Mouse (Mus musculus): Measurements from ENCODE around the gene Fam83f.
A peak's percentile ranks its signal among the peaks of the same experiment; 100 is the strongest.

The Fam83f gene

DNA sequence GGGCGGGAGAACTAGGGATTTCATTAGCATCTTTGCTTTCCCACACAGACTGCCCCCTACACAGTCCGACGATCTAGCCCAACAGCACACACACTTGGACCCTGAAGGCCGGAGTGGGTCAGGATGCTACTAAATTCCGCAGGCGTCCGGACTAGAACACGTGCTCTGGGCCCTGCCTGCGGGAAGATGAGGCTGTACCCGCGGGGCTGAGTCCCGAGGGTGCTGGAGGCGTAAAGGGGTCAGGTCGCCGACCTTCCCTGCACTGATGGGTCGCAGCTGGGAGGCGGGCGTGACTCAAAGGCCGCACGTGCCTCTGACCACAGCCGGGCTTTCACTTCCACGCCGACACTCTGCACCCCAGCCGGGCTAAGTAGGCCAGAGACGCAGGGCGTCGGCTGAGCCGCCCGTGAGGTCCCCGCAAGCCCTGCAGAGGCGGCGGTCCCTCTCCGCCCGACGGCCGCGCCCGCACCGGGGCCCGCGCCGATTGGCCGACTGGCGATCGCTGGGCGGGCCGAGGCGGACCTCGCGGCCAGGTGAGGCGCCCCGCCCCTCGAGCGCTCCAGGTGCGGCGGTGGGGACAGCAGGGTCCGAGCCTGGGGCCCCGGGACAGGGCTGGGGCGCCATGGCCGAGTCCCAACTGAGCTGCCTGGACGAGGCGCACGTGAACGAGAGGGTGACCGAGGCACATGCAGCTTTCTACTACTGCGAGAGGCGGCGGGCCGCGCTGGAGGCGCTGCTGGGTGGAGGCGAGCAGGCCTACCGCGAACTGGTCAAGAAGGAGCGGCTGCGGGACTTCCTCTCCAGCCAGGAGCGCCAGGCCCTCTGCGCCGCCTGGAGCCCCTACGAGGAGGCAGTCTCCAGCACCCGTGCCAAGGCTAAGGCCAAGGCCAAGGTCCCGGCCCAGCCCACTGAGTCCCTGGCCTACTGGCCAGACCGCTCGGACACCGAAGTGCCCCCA lies at the start of gene Fam83f:
TSS of gene Fam83f (plus strand) at position 553 of the 958 bp plus-strand sequence.
- no peak for DNase-seq (ENCODE audit: low spot score)

DNA sequence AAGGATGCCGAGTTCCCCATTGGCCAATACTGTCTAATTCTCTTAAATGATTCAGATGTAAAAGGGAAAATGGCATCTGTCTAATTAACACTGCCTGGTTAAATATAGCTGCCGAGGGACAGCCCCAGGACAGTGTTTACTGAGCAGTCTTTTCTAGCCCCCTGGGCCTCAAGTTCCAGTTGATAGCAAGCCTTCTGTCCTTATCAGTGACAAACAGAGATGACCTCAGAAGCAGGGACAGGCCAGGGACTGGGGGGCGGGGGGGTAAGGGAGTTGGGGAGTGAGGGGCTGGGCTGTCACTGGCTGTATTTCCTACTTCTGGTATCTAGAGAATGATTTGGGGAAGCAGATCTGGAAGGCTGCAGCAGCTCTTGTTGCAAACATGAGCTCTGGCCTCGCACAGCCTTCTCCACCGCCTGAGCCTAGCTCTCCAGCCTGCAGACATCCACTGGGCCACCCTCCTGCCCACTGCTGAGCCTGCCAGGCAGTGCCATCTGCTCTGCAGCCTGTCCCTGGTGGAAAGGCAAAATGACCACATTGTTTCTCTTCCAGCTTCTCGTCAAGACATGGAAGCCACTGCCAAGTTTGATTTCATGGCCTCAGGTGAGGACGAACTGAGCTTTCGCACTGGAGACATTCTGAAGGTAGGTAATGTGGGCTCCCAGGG lies 48.3 kb upstream of the Fam83f start:
- DNase-seq (ENCODE audit: low spot score): no peak

DNA sequence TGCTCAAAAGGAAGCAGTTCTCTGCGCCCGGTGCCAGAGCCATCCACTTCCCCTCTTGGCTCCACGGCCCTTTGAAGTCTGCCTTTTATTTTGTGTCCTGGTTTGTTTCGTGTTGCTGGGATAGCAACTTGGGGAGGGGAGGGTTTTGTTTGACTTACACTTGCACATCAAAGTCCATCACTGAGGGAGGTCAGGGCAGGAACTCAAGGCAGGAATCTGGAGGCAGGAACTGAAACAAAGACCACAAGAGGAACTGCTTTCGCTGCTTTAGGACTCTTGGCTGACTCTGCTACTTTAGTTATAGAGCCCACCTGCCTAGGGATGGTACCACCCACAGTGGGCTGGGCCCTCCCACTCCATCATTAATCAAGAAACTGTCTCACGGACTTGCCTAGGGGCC lies 45.2 kb upstream of the Fam83f start:
- DNase-seq (ENCODE audit: low spot score): no peak

DNA sequence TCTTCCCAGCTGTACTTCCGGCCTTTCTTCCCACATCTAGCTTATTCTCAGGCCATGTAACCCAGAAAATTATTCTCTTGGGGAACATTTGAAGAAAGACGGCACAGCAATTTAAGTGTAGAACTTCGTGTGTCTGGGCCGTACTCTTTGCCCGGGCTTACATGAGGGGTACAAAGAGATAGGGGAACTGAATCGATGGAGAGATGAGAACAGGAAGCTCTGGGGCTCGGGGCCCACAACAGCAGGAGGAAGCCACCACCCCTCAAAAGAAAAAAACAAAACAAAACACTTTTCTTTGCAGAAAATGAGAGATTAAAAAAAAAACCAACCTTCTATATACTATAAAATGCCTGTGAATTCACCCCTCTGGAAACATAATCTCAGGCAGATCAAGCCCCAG lies 41.5 kb upstream of the Fam83f start:
- DNase-seq (ENCODE audit: low spot score): no peak

DNA sequence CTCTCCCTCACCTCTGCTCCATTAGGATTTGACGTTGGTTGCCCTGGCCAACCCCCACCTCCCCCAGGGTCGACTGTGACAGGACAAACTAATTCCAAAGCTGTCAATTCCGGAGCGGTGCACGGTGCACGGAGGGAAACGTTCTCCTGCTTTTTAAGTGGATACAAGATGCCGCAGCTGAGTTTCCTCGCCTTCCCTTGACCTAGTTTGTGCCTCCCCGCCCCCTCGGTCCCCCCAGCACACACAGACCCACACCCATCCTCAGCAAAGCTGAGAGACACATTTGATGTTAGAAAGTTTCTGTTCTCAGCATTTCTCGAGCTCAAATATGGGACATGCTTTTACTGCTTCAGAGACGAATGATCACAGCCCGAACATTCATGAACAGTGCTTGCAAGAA lies 40.9 kb upstream of the Fam83f start:
- DNase-seq (ENCODE audit: low spot score): no peak

DNA sequence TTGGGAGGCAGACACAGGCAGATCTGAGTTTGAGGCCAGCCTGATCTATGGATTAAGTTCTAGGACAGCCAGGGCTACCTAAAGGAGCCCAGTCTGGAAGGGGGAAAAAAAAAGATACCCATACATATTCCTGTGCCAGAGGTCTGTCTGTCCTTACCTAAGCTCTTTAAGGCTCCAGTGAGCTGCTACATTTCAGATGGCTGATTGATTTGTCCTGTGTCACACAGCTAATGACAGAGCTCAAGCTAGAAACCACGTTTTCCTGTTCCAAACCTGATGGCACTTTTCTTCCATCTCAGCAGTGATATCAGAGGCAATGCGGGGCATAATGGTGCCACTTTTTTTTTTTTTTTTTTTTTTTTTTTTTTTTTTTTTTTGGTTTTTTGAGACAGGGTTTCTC lies 40.3 kb upstream of the Fam83f start:
- no peak for DNase-seq (ENCODE audit: low spot score)

DNA sequence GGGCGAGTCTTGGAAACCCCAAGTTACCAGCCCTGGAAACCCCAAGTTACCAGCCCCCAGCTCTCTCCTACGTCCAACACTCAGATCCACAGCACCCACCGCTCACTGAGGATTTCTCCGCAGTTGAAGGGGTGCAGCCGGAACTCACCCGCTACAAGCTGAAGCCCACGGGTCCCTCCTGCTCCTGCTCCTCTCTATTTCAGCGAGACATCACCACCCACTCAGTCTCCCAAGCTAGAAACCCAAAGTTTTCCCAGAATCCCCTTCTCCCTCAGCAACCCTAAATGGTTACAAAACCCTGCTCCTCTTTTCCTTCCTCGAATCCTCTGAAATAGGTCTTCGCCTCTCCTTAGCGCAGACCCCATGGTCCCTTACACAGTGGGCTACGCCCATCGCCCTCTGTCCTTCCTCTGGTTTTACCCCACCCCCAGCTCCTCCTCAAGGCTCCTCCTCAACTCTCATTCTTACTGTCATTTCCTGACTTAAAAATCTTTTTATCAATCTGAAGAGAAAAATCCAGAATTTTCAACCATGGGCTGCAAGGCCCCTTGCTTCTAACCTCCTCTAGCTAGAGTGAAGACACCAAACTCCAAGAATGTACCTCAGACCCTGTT lies 39.3 kb upstream of the Fam83f start:
- peak; percentile 57 for DNase-seq (ENCODE audit: low spot score)

DNA sequence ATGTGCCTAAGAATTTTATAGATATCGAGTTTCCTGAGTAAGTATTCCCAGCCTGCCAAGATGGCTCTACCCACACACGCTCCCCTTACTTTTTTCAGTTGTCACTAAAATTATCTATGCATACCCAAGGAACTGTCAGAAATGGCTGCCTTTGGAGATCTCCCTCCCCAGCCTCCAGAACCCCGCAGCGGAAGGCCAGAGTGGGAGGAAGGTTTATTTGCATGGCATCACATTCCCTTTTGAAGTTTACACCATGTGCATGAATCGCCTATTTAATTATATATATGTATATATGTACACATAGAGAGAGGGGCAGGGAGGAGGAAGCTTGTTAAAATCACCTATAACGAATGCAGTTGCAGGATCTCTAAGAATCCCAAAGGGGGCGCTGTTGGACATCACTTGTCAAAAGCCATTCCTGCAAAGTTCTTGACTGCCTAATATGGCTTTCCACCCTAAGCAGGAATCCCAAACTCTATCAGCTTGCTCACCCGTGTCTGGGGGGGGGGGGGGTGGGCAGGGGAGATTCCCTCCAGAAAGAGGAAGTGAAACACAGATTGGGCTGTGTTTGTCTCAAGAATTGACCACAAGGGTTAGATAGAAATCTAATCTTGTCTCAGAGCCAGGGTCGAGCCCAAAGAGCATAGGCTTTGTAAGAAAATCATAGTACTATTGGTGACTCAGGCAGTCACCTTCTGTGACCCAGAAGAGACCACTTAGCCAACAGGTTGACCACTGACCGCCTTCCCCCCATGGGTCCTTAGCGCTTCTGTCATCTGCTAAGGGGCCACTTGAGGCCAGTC lies 37.1 kb upstream of the Fam83f start:
- DNase-seq (ENCODE audit: low spot score): peak; percentile 69

DNA sequence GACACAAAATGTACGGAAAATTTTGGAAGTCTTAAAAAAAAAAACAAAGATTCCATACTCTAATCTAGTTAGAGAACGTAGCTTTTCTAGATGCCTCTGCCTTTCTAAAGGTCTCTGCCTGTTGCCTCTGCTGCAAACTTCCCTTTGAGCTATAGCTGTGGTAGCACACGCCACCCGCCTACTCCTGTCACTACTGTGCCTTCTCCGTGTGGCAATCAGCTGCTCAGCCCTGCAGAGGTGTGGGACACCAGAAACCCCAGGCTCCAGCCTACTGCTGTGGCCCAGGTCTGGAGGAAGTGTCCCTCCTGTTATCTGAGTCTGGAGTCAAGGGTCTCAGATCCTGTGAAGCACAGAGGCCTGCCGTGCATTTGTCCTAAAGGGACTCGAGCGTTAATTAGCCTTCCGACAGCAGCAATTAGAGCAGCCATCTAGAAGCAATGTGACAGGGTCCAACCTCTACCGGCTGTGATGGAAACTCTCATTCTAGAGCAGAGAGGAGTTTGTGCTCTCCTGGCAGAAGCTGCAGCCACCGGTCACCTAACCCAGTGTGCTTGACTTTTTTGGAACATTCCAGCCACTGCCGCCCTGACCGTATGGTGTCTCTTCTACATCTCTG lies 34.8 kb upstream of the Fam83f start:
- no peak for DNase-seq (ENCODE audit: low spot score)

DNA sequence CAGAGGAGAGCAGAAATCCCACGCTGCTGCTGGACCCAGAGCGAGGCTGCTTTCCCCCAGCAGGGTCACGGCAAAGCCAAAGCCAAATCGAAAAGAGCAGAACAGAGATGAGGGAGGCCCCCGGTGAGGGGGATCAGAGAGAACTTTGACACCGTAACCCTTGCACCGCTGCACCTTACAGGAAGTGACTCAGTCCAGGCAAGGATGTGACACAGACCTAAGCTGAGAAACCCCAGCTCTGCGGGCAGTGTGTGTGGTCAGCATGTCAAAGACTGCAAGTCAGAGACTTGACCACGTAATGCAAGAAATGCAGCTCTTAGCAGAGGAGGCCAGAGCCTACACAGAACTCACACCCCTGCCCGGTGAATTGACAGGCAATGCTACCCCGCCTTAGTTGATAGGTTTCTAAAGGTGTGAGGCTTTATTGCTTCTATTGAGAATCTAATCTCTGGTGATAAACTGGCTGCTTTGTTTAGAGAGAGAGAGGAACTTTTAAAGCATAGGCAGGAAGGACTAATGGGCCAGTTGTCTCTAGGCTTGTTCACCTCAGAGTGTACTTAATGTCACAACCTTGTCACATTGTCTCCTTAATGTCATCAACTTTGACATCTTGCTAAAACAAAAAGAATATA lies 32.5 kb upstream of the Fam83f start:
- no peak for DNase-seq (ENCODE audit: low spot score)

DNA sequence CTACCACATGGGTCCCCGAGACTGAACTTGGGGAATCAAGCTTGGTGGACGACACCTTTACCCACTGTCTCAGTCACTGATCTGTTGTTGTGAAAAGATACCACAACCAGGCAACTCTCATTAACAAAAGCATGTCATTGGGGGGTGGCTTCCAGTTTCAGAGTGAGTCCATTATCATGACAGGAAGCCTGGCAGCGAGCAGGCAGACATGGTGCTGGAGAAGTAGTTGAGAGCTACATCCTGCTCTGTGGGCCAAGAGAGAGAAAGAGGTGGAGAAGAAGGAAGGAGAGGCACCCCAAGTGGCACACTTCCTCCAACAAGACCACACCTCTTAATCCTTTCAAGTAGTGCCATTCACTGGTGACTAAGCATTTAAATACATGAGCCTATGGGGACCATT lies 31.8 kb upstream of the Fam83f start:
- no peak for DNase-seq (ENCODE audit: low spot score)

DNA sequence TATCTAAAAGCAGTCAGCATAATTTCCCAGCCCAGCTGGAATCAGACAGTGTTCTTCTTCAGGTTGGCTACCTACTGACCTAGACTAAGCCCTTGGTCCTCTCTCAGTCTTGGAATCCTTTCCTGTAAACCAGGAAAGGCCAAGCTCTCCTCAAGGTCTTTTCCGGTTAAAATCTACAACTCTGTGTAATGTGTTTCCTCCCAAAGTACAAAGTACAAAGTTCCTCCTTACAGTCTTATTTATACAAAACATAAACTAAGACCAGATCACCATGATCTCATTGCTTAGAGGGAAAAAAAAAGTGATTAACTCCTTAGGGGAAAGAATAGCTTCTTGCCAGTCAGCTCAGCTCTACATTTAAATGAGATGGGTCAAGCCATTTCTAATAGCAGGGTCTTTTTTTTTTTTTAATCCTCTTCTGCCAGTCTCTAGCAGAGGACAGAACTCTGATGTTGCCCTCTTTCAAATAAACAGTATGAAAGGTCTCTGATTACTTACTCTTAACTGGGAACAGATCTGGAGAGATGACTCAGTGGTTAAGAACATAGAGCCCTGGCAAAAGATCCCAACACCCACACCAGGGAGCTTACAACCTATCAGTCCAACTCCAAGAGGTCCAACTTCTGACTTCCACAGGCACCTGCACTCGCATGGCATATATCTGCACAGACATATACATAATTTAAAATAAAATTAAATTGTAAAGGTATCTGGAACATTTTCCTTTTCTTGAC lies 29.8 kb upstream of the Fam83f start:
- DNase-seq (ENCODE audit: low spot score): no peak

DNA sequence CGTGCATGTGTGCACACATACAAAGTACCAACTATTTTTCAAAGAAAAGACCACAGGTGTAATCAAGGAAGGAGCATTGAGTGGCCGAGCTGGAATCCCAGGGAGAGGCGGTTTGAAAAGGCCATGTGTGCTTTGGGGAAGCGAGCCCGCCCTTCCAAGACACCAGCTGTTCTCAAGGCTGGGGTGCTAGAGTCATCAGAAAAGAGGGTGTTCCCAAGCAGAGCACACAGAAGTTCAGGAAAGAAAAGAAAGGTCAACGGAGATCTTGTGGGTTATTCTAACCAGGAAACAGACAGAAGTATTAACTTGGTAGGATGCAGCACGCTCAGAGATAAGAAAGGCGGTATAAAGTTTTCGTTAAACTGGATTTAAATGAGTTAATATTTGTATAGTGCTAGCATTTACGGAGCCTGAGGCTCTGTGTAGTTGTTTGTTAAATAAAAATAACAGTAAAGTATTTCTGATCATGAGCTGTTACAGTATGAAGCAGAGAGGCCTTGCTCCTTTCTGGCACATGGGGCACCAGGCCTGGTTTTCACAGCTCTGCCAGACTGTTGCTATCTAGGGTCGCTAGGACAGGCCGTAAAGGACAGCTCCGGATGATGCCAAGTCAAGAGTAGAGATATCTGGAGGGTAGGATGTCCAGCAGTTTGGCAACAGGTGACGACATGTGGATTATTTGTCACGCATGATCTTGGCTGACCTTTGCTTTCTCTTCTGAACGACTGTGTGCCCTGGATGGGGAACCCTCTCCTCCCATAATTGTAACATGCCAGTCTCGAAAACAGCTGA lies 26.4 kb upstream of the Fam83f start:
- no peak for DNase-seq (ENCODE audit: low spot score)

DNA sequence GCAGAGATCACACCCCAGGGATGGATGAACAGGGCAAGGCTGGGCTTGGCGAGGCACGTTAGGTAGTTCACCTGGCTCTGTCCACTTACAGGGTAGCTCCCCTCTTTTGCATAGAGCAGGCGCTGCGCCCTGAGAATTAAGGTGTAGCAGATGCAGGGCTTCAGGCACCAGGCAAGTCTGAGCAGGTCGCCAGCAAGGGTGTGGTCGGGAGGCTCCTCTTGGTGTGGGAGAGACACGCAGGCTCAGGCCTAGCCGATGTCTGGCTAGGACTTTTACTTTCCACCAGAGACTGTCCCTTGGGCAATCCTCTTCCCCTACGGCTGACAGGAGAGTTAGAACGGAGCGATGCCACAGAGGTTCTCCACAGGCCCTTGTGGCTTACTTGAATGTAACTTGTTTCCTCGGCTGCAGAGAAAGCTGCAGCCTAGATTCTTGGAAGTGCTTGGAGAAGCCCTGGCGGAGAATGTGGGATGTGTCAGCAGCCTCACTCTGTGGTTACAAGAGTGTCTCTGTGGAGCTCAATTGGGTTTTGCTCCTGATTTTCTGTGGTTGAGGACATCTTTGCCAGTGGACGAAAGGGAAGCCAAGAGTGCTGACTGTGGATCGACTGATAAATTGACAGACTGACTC lies 22.6 kb upstream of the Fam83f start:
- no peak for DNase-seq (ENCODE audit: low spot score)

DNA sequence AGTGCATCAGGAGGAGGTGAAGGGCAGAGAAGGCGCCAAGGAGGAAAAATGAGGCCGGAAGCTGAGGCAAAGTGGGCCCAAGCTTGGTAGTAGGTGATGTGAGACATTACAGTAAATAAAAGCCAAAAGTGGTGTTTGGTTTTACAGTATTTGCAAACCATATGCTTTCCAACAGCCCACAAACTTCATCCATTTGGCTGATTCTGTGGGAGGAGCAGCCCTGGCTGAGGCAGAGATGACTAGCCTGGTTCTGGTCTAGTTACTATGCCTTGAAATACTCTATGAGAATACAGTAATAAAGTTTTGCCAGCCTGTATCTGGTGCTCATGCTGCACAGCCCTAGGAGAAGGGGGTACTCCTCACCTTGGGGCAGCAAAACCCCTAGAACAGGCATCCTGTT lies 21.2 kb upstream of the Fam83f start:
- no peak for DNase-seq (ENCODE audit: low spot score)

DNA sequence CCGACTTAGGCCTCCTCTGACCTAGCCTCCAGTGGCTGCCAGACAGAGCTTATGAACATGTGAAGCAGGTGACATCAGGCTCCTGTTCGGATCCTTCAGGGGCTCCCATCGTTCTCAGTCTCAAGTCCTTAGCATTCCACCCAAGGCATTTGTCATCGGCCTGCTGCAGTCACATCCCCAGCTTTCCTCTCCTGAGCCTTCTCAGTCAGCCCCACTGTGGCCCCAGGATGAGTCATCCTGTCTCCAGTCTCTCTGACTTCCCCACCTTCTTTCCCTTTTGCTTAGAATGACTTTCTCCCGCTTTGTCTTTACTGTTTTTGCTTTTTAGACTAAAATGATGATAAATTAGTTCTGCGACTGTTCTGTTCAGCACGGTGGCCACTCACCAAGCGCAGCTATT lies 17.8 kb upstream of the Fam83f start:
- no peak for DNase-seq (ENCODE audit: low spot score)

DNA sequence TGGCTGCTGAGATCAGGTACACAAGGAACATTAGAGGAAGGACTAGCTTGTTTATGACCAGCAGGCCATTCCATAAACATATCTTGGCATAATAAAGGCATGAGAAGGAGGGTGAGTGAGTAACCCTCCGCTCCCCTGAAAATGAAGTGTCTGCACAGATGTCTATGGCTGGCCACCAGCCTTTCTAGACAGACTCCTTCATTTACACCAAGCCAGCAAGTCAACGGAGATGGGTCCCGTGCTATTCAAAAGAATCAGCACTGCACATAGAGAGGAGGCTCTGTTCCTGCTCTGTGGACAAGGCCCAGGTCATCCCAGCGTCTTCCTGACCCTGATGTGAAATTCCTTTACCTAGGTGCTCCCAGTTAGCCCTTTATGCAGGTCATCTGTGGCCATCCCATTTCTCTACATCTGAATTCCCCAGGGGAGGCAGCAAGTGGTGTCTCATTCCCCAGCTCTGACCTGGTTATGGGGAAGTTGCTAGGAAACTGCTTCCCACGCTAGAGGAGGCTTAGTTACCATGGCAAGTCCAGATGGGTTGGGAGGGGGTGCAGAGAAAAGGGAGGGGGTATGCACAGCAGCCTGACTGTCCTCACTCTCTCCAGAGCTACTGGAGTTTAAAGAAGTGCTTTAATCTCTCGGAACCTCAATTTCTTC lies 12.7 kb upstream of the Fam83f start:
- DNase-seq (ENCODE audit: low spot score): peak; percentile 57

DNA sequence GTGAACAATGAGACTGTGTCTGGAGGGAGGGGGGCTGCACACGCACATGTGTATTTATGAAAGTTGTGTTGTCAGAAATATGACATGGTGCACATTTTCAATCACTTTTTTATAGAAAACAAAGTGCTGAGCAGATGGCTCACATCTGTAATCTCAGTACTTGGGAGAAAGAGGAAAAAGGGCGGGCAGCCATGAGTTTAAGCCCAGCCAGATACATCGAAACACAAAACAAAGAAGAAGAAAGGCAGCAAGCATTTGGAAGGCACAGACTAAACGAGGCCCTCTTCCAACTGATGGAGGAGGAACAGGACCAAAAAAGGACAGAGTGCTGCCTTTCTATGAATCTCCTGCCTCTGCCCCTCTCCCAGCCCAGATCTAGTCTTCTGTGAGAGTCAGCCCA lies 10.7 kb upstream of the Fam83f start:
- no peak for DNase-seq (ENCODE audit: low spot score)

DNA sequence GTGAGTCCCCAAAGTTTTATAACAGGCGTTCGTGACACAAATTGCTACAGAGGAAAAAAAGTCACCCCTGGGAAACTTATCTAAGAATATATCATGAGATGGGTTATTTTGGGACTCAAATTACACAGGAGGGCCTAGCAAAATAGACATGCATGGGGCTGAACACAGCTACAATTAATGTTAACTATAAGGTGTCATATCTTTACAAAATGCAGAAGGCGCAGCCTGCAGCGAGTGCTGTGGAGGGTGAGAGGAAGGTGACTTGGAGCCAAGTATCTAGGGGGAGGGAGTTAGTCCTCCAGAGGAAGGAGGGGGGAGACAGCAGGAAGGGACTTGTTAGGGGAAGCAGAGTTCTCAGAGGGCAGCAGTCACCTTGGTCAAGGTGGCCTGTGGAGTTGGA lies 7.2 kb upstream of the Fam83f start:
- no peak for DNase-seq (ENCODE audit: low spot score)
